Mouse (Mus musculus) CD8-positive naive resting alpha-beta T cell, adult 2 months (primary cell): ENCODE data around the gene Rap1gds1.

ENCODE experiments used
- DNase-seq, 2 experiments: peaks; one replicate each; pipeline ENCODE4 v3.0.0; 2022; ENCODE audit warnings: low read depth in 2 of 2, low spot score in 2 of 2

Gene Rap1gds1

GRCm38 (mm10) chr3:138945516-138945915 is 129.5 kb downstream of the Rap1gds1 start:
- no peak for DNase-seq

DNA sequence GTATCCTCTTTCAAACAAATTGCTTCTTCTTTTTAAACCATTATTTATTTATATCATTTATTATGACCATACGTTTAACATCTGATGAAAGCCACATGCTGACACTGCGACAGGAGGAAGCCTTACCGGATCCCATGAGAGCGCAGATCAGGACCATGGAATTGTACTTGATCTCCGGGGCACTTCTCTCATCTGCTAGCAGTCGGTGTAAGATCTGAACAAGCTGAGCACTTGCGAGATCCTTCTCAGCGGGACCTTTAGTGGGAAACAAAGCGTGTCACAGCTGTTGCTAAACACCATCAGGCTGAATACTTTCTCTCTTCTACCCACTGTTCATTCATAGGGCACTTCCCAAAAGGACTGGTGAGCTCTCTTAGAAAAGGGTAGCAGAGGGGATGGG is 133.4 kb downstream of the Rap1gds1 start:
- DNase-seq, result no peak

DNA sequence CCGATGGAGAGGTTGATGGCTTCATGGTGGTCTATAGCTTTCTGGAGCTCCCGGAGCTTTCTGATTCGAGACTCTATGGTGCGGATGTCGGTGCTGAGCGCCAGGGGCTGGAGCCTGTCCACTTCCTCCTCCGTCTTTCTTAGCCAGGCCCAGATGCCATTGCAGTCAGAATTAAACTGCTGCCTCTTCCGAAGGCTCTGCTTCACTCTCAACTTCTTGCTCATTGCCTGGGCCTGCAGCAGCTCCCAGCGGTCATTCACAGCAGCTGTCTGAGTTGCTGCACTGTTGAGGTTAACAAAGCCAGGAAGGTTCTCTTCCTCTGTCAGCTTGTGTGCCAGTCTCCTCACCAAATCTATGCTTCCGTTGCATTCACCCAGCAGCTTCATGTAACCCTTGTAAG is 137.8 kb downstream of the Rap1gds1 start:
- DNase-seq, result no peak

GRCm38 (mm10) chr3:138936780-138937179 is 138.2 kb downstream of the Rap1gds1 start:
- DNase-seq, result no peak

DNA sequence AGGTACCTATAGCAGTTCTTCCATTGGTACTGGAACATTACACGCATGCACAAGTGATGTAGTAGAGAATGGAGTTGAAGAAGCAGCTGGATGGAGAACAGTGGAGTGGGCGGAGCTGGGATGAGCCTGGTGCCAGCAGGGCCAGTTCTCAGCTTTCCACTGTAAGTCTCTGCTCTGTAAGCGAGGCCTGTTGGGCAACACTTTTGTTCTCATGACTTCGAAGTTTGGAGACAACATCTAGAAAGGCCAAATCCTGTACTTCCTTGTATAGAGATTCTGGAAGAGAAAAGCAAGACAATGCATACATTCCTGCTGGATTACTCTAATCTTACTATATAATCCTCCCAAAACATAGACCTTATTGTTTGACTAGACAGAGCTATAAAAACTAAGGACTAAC is 147.6 kb downstream of the Rap1gds1 start:
- DNase-seq, result no peak

DNA sequence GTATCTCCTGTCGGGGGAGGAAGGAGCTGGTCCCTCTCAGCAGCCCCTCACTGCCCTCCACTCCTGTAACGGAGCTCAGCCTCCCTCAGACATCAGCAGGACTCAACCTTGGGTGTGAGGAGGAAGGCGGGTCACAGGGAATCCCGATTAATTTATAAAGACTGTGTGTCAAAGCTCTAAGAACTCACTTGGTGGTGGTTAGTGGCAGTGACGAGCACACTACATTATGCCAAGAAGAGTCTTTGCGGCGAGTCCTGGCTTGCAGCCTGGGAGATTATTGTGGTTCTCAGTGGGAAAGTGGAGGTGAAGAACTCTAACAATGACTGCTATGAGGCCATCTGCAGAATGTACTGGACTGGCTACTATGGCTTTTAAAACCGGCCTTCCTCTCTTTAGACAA is 148.8 kb downstream of the Rap1gds1 start:
- DNase-seq, result no peak

GRCm38 (mm10) chr3:138918241-138918640 is 156.8 kb downstream of the Rap1gds1 start:
- no peak for DNase-seq

DNA sequence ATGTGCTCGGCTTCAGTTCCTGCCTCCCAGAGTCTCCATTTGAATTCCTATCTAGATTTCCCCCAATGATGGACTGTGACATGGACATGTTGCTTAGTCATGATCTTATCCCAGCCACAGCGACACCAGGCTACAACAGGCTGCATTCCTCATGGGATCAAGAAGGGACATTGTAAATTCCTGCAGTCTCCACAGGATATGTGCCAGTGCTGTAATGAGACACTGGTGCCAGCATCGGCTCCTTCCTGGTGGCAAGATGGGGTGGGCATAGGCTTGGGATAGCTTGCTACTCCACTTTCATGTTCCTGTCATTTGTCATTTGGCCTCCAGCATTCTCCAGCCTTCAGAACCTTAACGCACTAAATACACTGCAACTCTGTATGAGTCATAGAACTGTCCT is 158.0 kb downstream of the Rap1gds1 start:
- DNase-seq, result no peak

GRCm38 (mm10) chr3:138916591-138916990 is 158.4 kb downstream of the Rap1gds1 start:
- DNase-seq, result no peak

DNA sequence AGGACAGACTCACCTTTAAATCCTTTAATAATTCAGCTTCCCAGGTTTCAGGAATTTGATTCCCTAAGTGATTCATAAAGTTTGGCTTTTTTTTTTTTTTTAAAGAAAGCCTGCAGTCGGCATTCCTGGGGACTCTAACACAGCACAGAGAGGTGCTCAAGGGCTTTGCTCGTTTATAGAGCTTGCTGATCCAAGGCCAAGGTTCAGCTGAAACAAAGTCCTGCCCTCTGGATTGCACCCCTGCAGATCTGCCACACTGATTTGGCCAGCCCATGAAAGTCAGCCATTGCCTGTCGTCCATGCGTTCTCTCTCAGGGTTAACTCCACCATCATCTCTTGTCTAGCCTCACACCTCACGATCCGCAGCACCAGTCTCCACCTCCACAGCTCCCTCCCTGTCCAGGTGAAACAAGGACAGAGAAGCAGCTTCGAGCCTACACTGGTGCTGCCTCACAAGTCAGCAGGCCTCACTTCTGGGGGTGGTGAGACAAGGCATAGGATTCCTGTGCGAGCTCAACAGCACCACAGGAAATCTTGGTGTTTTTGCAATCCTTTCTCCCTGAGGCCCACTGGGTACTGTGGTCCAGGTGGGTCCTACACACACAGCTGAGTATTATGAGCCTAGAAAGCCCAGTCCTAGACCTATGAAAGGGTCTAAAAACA is 160.2 kb downstream of the Rap1gds1 start:
- DNase-seq, result no peak

DNA sequence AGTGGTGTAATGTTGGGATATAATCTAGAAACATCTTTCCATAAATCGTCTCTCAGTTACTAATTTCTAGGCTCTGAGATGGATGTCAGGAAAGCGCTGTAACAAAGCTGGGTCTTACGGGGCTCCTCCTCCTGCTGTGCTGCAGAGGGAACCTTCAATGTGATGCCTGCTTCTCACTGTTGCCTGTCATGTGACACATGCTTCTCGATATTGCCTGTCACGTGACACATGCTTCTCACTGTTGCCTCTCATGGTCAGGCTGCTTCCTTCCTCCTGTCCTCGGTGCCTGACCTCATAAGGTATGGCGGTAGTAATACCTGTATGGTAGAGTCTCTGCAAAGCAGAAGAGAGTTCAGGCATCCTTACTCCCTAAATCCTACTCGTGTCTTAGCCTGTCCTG is 162.5 kb downstream of the Rap1gds1 start:
- no peak for DNase-seq

GRCm38 (mm10) chr3:138909313-138909712 is 165.7 kb downstream of the Rap1gds1 start:
- DNase-seq, result no peak

- peak in 1 of 2 experiments; percentile 15 for DNase-seq
These were observed 168.7 kb downstream of the Rap1gds1 start for GRCm38 (mm10) chr3:138906112-138906880.

- no peak for DNase-seq
These were observed 169.3 kb downstream of the Rap1gds1 start for GRCm38 (mm10) chr3:138905678-138906077.

GRCm38 (mm10) chr3:138900571-138901141 is 174.3 kb downstream of the Rap1gds1 start:
- DNase-seq, result no peak

- DNase-seq, result no peak
These were observed 176.9 kb downstream of the Rap1gds1 start for GRCm38 (mm10) chr3:138898055-138898454.

GRCm38 (mm10) chr3:138897500-138897899 is 177.5 kb downstream of the Rap1gds1 start:
- no peak for DNase-seq

GRCm38 (mm10) chr3:138893520-138893919 is 181.5 kb downstream of the Rap1gds1 start:
- no peak for DNase-seq

DNA sequence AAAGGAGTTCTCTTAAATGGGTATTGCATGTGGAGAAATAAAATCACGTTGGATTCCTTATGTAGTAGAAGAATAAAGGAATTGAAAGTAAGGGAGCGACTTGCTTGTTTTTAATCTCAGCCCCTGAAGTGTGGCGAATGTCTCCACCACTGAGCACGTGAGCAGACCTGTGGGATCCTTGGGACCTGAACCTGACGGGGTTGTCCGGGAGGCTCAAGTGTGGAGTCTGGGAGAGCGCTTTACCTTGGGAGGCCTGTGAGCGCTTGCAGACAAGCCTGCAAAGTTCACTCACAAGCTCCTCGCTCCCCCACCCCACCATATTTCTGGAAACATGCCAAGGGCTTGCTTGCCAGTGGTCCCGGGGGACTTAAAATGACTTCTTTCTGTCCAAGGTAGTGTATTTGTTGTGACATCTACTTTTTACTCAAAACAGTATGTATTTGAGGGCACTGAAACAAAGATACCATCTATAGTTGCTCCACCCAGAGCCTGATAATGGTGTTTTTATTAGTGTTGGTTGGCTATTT is 185.2 kb downstream of the Rap1gds1 start:
- no peak for DNase-seq

- DNase-seq, result no peak
These were observed 185.8 kb downstream of the Rap1gds1 start for GRCm38 (mm10) chr3:138889214-138889613.

GRCm38 (mm10) chr3:138886121-138886520 is 188.9 kb downstream of the Rap1gds1 start:
- DNase-seq, result no peak

GRCm38 (mm10) chr3:138881725-138882347 is 193.2 kb downstream of the Rap1gds1 start:
- no peak for DNase-seq
